Mouse (Mus musculus): Measurements from ENCODE around the gene Sp140.
"Not testable (repeated sequence)": the region's sequence is repeated elsewhere in the genome, so short reads cannot be mapped to it uniquely, and the experiment has no call there.

Sp140 gene

GRCm38 (mm10) chr1:85600078-85600477 lies at the start of gene Sp140:
TSS of gene Sp140 (plus strand) at chr1:85600378.
- not testable (repeated sequence) for DNase-seq (ENCODE audit: low spot score in 2 of 2)

GRCm38 (mm10) chr1:85555261-85555660 lies 44.9 kb upstream of the Sp140 start:
- DNase-seq (ENCODE audit: low spot score in 2 of 2): peak; percentile 28 to 78

- DNase-seq (ENCODE audit: low spot score in 2 of 2): not testable (repeated sequence)
Observed at GRCm38 (mm10) chr1:85573554-85573953, 26.6 kb upstream of the Sp140 start.

GRCm38 (mm10) chr1:85575376-85575775 lies 24.8 kb upstream of the Sp140 start, which contains the start of gene G530012D18Rik:
TSS of gene G530012D18Rik (plus strand) at chr1:85575676.
- DNase-seq (ENCODE audit: low spot score in 2 of 2): not testable (repeated sequence)

- DNase-seq (ENCODE audit: low spot score in 2 of 2): not testable (repeated sequence)
Observed at GRCm38 (mm10) chr1:85578372-85579010, 21.7 kb upstream of the Sp140 start.

- DNase-seq (ENCODE audit: low spot score in 2 of 2): not testable (repeated sequence)
Observed at GRCm38 (mm10) chr1:85579199-85580147, 20.7 kb upstream of the Sp140 start.

- not testable (repeated sequence) for DNase-seq (ENCODE audit: low spot score in 2 of 2)
Observed at GRCm38 (mm10) chr1:85580148-85580534, 20.0 kb upstream of the Sp140 start.

- not testable (repeated sequence) for DNase-seq (ENCODE audit: low spot score in 2 of 2)
Observed at GRCm38 (mm10) chr1:85580578-85580977, 19.6 kb upstream of the Sp140 start.

- DNase-seq (ENCODE audit: low spot score in 2 of 2): not testable (repeated sequence)
Observed at GRCm38 (mm10) chr1:85581518-85581917, 18.7 kb upstream of the Sp140 start.

- DNase-seq (ENCODE audit: low spot score in 2 of 2): not testable (repeated sequence)
Observed at GRCm38 (mm10) chr1:85588697-85589096, 11.5 kb upstream of the Sp140 start.

GRCm38 (mm10) chr1:85592526-85592925 lies 7.7 kb upstream of the Sp140 start:
- peak in 1 of 2 experiments; percentile 19 for DNase-seq (ENCODE audit: low spot score in 2 of 2)

GRCm38 (mm10) chr1:85598271-85599012 lies 1.7 kb upstream of the Sp140 start, which contains the start of gene Sp110:
TSS of gene Sp110 (minus strand) at chr1:85598817.
- DNase-seq (ENCODE audit: low spot score in 2 of 2): peak in 1 of 2 experiments; percentile 34

GRCm38 (mm10) chr1:85600794-85601193 lies 616 bp downstream of the Sp140 start:
- peak; percentile 46 to 72 for DNase-seq (ENCODE audit: low spot score in 2 of 2)

GRCm38 (mm10) chr1:85604341-85604740 lies 4.2 kb downstream of the Sp140 start:
- not testable (repeated sequence) for DNase-seq (ENCODE audit: low spot score in 2 of 2)

- DNase-seq (ENCODE audit: low spot score in 2 of 2): not testable (repeated sequence)
Observed at GRCm38 (mm10) chr1:85608361-85608760, 8.2 kb downstream of the Sp140 start.

- DNase-seq (ENCODE audit: low spot score in 2 of 2): not testable (repeated sequence)
Observed at GRCm38 (mm10) chr1:85610581-85610980, 10.4 kb downstream of the Sp140 start.

GRCm38 (mm10) chr1:85615096-85615495 lies 14.9 kb downstream of the Sp140 start:
- peak in 1 of 2 experiments; percentile 62 for DNase-seq (ENCODE audit: low spot score in 2 of 2)

- DNase-seq (ENCODE audit: low spot score in 2 of 2): peak in 1 of 2 experiments; percentile 63
Observed at GRCm38 (mm10) chr1:85615819-85616218, 15.6 kb downstream of the Sp140 start.

GRCm38 (mm10) chr1:85617161-85617560 lies 17.0 kb downstream of the Sp140 start:
- DNase-seq (ENCODE audit: low spot score in 2 of 2): peak in 1 of 2 experiments; percentile 70

- DNase-seq (ENCODE audit: low spot score in 2 of 2): not testable (repeated sequence)
Observed at GRCm38 (mm10) chr1:85618689-85619088, 18.5 kb downstream of the Sp140 start.

GRCm38 (mm10) chr1:85636936-85637335 lies 36.8 kb downstream of the Sp140 start:
- not testable (repeated sequence) for DNase-seq (ENCODE audit: low spot score in 2 of 2)

All from spleen, postnatal 4 days (tissue).